Mouse (Mus musculus) liver, adult 2 months (tissue): ENCODE measurements around the gene Tmem30a. TPM values are rescaled to one million over a fixed set of nuclear protein-coding genes. Genes with fewer than 3 reads are reported as not detected.

Experiments used
- DNase-seq: peaks from one replicate; pipeline ENCODE4 v3.0.0-alpha.2; 2011; ENCODE audit warnings: low read depth, low spot score; ENCODE audit errors: extremely low read depth
- H3K27ac ChIP-seq: fragments of 200-500 bp; replicated peaks from 2 replicates; pipeline ENCODE4 v1.5.1; 2012; ENCODE audit warnings: low read depth, mild to moderate bottlenecking, control low read depth, inconsistent platforms, low read length; ENCODE audit not compliant: insufficient read depth
- H3K27me3 ChIP-seq: fragments of 200-500 bp; 2 replicates; pipeline ENCODE4 v1.6.1; 2012; ENCODE audit warnings: mild to moderate bottlenecking, moderate library complexity, low read length, inconsistent platforms; ENCODE audit not compliant: control insufficient read depth, insufficient read depth
- H3K36me3 ChIP-seq: fragments of 200-500 bp; 2 replicates; pipeline ENCODE4 v1.6.1; 2012; ENCODE audit warnings: low read length, inconsistent platforms; ENCODE audit not compliant: control insufficient read depth, insufficient read depth
- H3K4me1 ChIP-seq: fragments of 200-500 bp; 2 replicates; pipeline ENCODE4 v1.6.1; 2011; ENCODE audit warnings: low read length; ENCODE audit not compliant: control insufficient read depth, insufficient read depth
- H3K4me3 ChIP-seq: fragments of 200-500 bp; 2 replicates; pipeline ENCODE4 v1.5.1; 2011; ENCODE audit warnings: low read depth, mild to moderate bottlenecking, control low read depth, low read length, moderate library complexity; ENCODE audit not compliant: insufficient read depth
- H3K79me2 ChIP-seq: fragments of 200-500 bp; 2 replicates; pipeline ENCODE4 v1.6.1; 2012; ENCODE audit warnings: inconsistent platforms, mild to moderate bottlenecking, low read length, moderate library complexity; ENCODE audit not compliant: control insufficient read depth, insufficient read depth
- H3K9ac ChIP-seq: fragments of 200-500 bp; 2 replicates; pipeline ENCODE4 v1.6.1; 2012; ENCODE audit warnings: low read depth, mild to moderate bottlenecking, control low read depth, inconsistent platforms, low read length
- CTCF ChIP-seq: fragments of 200-500 bp; IDR thresholded peaks from 2 replicates; pipeline ENCODE4 v1.5.1; 2011; ENCODE audit warnings: low read depth, low read length, control low read depth
- POLR2A ChIP-seq: fragments of 200-500 bp; IDR thresholded peaks from 2 replicates; pipeline ENCODE4 v1.6.1; 2011; ENCODE audit warnings: low read length, control low read depth; ENCODE audit not compliant: insufficient read depth; ENCODE audit errors: extremely low read depth
- whole genome bisulfite sequencing: fragments of 180-500 bp; shearing (Covaris S2); methylation state at CpG from one replicate; pipeline ENCODE4 v1.1.7; 2018; 5-methylcytosine and 5-hydroxymethylcytosine counted together
- polyA plus RNA-seq: library from polyadenylated mRNA; depleted of rRNA; stranded (reverse); fragments of >200 nt; gene quantifications from 2 replicates; pipeline ENCODE4 v1.2.3, GENCODE M21; 2012
- total RNA-seq: library from RNA; depleted of rRNA; stranded (reverse); fragments of >200 nt; gene quantifications from 2 replicates; pipeline ENCODE4 v1.2.3, GENCODE M21; 2014

Tmem30a gene
- total and polyA plus RNA-seq, 2 experiments: 54.0 to 156 TPM

DNA sequence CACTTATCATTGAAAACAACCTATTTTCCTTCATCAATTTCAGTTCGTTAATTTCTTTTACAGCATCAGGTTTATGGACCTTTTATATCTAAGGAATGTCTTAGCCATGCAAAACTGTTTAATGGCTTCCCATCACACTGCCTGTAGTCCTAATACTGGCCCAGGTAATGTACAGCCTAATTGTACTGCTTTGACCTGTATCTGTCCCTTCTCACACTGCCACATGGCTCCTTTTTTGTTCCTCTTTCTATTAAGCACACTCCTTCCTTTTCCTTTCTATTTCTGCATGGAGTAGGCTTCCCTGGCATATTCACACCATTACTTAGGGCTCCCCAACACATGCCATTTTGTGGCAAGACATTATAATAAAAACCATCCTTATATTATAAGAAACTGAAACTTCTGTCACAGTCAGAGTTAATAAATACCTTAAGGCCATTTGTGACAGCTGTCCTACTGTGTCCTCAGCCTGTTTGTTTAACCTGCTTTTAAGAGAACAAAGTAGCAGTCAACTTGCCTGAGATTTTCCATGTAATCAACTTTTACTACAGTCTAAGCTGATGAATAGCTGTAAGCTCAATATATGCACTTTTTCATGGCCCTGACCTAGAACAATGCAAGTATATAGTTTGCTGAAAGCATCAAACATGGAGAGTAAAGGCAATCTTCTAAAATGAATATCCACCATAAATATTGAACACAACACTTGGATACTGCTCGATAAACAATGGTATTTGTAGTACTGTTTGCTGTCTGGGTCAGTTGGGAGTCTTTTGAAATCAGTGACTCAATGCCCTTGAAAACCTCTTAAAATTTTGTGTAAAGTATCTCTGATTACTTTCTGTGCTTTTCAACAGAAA lies 8.1 kb downstream of the Tmem30a start:
- H3K79me2 ChIP-seq: peaks cover 25% of the 10 kb centered on the region
- peak; percentile 79 for DNase-seq
- peaks cover 2% of the 10 kb centered on the region; the same call in 1 of the 2 replicates for H3K36me3 ChIP-seq
- H3K27me3 ChIP-seq: no peaks in the 10 kb centered on the region
- 67% methylated on average over 2 of the region's 2 CpGs for WGBS
- H3K4me3 ChIP-seq: no peak overlapping the region
- TF ChIP-seq CTCF: no peak
- TF ChIP-seq POLR2A: no peak
- peak overlapping the region; percentile 74 for H3K27ac ChIP-seq
- H3K9ac ChIP-seq: no peak overlapping the region
- H3K4me1 ChIP-seq: peaks cover 41% of the 10 kb centered on the region

DNA sequence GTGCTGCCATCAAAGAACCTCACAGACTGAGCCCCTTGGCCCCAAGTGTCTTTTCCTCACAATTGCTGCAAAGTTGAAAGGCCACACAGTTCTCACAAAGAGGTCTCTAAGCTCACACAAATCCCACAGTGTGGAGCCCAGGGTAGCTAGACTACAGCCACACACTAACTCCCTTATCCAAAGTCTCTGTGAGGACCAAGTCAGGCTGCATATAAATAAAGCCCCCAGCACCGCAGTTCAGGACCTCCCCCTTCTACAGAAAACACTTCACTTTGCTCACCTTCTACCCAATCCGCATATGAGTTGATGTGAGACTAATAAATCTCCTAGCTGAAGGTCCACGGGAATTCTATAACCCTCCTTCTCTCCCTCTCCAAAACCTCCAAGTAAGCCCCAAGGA lies 8.9 kb downstream of the Tmem30a start:
- TF ChIP-seq CTCF (no peak), POLR2A (no peak)

DNA sequence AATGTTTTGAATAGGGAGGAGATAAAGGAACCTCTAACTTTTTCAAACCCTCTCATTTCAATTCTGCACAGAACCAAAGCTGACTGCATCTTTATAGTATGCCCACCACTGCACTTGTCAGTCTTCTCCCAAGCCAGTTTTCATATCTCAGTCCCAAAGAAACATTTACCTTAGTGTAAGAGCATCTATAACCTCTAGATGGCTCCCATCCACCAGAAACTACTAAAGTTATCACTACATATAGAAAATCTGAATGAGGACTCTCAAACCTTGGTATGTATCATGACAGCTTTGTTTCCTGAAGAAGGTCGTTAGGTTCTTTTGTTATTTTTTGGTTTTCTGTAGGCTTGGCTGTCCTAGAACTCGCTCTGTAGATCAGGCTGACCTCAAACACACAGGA lies 14.0 kb downstream of the Tmem30a start:
- 75% methylated on average over 2 of the region's 2 CpGs for WGBS
- peaks cover 12% of the 10 kb centered on the region for H3K79me2 ChIP-seq
- H3K9ac ChIP-seq: no peak overlapping the region
- peaks cover 18% of the 10 kb centered on the region for H3K36me3 ChIP-seq
- H3K27me3 ChIP-seq: no peaks in the 10 kb centered on the region
- H3K4me1 ChIP-seq: peaks cover 18% of the 10 kb centered on the region
- no peak overlapping the region for H3K27ac ChIP-seq
- no peak for DNase-seq
- H3K4me3 ChIP-seq: no peak overlapping the region
- no peak for TF ChIP-seq CTCF
- no peak for TF ChIP-seq POLR2A

More for the DNA sequence above, 8.9 kb downstream of the Tmem30a start:
- 63% methylated on average over 3 of the region's 3 CpGs for WGBS
- H3K9ac ChIP-seq: no peak overlapping the region
- H3K4me1 ChIP-seq: peaks cover 37% of the 10 kb centered on the region
- DNase-seq: no peak
- no peak overlapping the region; the same call in 1 of the 2 replicates for H3K27ac ChIP-seq
- peaks cover 25% of the 10 kb centered on the region for H3K79me2 ChIP-seq
- H3K4me3 ChIP-seq: no peak overlapping the region
- H3K36me3 ChIP-seq: peaks cover 4% of the 10 kb centered on the region; the same call in 1 of the 2 replicates
- no peaks in the 10 kb centered on the region for H3K27me3 ChIP-seq

DNA sequence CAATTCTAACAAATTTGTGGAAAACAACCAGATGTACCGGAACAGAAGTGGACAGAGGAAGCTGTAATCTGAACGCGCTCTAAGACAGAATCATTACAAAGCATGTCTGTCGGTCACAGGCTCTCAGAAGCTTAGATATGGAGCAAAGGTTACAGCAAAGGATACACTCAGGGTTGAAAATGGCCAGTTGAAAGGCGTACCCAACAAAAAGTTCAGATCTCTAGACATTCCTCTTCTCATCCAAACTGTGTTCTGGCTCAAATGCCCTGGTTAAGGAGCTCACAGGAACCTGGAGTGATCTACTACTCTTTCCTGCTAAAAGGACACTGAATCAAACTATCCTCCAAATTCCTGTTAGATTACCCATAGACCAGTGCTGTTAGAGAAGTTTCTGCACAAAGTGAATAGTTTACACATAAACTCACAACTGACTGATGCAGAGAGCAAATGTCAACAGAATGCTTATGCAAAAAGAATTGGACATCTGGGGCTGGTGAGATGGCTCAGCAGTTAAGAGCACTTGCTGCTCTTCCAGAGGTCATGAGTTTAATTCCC lies 26.2 kb downstream of the Tmem30a start:
- WGBS: 70% methylated on average over 5 of the region's 5 CpGs
- H3K9ac ChIP-seq: no peak overlapping the region
- DNase-seq: no peak
- H3K27me3 ChIP-seq: no peaks in the 10 kb centered on the region
- TF ChIP-seq CTCF (no peak), POLR2A (no peak)
- no peaks in the 10 kb centered on the region; the same call in 1 of the 2 replicates for H3K4me1 ChIP-seq
- H3K79me2 ChIP-seq: no peaks in the 10 kb centered on the region; the same call in 1 of the 2 replicates
- H3K27ac ChIP-seq: no peak overlapping the region
- H3K4me3 ChIP-seq: no peak overlapping the region
- H3K36me3 ChIP-seq: peaks cover 22% of the 10 kb centered on the region

DNA sequence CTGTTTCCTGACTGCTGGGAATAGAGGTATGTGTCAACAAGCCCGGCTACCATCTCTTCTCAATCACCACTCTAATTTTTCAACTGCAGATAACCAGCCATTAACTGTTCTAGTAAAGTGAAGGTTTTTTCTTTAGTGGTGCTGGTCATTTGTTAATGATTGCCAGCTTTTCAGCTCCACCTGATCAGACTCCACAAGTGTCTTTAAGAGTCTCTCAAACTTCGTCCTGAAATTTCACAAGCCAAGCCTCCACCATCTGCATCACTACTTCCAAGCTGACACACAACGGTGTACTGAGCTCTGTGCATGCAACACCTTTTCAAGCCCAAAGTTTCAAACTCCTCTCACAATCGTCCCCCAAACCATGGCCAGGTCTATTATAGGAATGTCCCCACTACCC lies 28.0 kb downstream of the Tmem30a start:
- TF ChIP-seq POLR2A (no peak), CTCF (no peak)
- Histone ChIP-seq H3K36me3 (peaks cover 8% of the 10 kb centered on the region), H3K27ac (no peak overlapping the region), H3K79me2 (no peaks in the 10 kb centered on the region), H3K4me3 (no peak overlapping the region), H3K4me1 (no peaks in the 10 kb centered on the region; the same call in 1 of the 2 replicates), H3K27me3 (no peaks in the 10 kb centered on the region), H3K9ac (no peak overlapping the region)
- DNase-seq: no peak
- WGBS: 65% methylated on average over 4 of the region's 4 CpGs
